Mouse (Mus musculus) ES-E14 (cell line): ENCODE measurements around the gene Mkrn1.

Experiments used
- CHD2 ChIP-seq: IDR thresholded peaks from 2 replicates; pipeline ENCODE4 v1.6.1; 2014; ENCODE audit warnings: mild to moderate bottlenecking, low read depth, low read length, inconsistent platforms
- HCFC1 ChIP-seq: IDR thresholded peaks from 2 replicates; pipeline ENCODE4 v1.6.1; 2012; ENCODE audit warnings: low read length, inconsistent platforms, borderline replicate concordance; ENCODE audit not compliant: insufficient read depth
- MAFK ChIP-seq: IDR thresholded peaks from 2 replicates; pipeline ENCODE4 v1.6.1; 2014; ENCODE audit warnings: mild to moderate bottlenecking, low read depth, low read length, inconsistent platforms; ENCODE audit not compliant: insufficient read depth
- ZNF384 ChIP-seq: IDR thresholded peaks from 2 replicates; pipeline ENCODE4 v1.6.1; 2012; ENCODE audit warnings: low read depth, low read length, inconsistent platforms

- TF ChIP-seq ZNF384 (no peak), HCFC1 (no peak), CHD2 (no peak), MAFK (no peak)
These were observed 49.2 kb upstream of the Mkrn1 start for GRCm38 (mm10) chr6:39469427-39469826.
